Mouse (Mus musculus) duodenum, adult 2 months (tissue): ENCODE data around the gene Armh1. TPM values are rescaled to one million over a fixed set of nuclear protein-coding genes. Genes with fewer than 3 reads are reported as not detected.

ENCODE experiments used
- polyA plus RNA-seq: library from polyadenylated mRNA; depleted of rRNA; stranded (reverse); fragments of >200 nt; gene quantifications from 2 replicates; pipeline ENCODE4 v1.2.3, GENCODE M21; 2012; ENCODE audit warnings: low replicate concordance; rRNA removed

Gene Armh1
- 0.06 TPM in 1 of 2 replicates, not detected in the other for polyA plus RNA-seq

DNA sequence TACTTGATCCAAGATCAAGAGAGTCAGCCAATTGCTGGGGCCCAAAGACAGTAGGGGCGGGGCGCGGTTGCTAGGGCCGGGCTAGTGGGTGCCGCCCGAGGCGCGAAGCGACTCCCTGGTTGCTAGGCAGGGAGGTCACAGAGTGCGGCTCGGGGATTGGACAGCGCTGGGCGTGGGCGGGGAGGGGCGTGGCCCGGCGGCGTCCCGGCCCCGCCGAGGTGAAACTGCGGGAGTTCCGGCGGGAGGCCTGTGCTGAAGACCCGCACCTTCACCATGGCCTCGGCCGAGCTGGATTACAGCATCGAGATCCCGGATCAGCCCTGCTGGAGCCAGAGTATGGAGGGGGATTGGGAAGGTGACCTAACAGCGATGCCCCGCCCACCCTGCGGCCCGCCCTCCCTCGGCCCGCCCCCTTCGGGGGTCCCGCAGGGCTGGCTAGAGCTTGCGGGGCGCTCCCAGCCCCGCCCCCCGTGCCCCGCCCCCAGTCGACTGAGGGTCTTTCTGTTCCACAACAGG is at the start of gene Armh1, which contains the start of gene Tmem53:
Gene Armh1 (minus strand): TSS at position 325 of the 516 bp plus-strand sequence.
Gene Tmem53 (plus strand): TSS at position 151 of the 516 bp plus-strand sequence.

DNA sequence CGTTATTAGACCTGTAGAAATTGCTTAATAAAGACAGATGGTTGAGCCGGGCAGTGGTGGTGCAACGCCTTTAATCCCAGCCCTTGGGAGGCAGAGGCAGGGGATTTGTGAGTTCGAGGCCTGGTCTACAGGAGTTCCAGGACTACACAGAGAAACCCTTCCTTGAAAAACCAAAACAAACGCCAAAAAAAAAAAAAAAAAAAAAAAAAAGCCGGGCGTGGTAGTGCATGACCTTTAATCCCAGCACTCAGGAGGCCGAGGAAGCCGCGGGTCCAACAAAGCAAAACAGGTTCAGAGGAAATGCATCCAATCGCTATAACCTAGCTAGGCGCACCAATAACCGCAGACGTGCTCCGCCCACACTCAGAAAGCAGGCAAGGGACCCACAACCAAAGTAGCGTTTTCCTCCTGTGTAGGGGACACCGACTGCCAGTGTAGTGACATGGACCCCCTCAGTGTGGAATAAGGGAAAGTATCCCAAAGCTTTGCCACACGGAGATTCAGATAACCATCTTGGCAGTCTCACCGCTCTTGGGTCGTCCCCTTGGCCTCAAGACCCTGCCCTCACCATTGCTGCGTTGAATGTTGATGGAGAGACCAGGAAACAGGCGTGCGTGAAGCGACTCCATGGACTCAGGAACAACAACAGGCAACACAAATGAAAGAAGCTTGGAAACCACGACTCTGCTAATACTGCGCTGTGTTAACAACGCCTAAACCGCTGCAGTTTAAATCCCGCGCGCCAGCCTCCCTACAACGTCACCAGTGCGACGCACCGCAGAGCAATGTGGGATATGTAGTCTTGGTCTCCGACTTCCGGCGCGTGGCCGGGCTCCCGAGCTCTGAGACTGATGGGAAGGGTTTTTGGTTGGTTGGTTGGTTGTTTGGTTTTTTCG is 69.8 kb downstream of the Armh1 start, which contains the start of gene Kif2c:
Gene Kif2c (minus strand): TSS at position 777 of the 896 bp plus-strand sequence.

Other genes starting within 250 kb of the Armh1 start
- 0.50 and 0.83 TPM in 2 replicates for gene Eif2b3, start 232.7 kb downstream of the Armh1 start, polyA plus RNA-seq
- gene Ptch2, start 156.1 kb downstream of the Armh1 start, polyA plus RNA-seq = 3.8 and 4.3 TPM in 2 replicates
- gene Btbd19, start 126.4 kb downstream of the Armh1 start, polyA plus RNA-seq = 3.5 and 4.0 TPM in 2 replicates
- 0.62 and 0.82 TPM in 2 replicates for gene Tctex1d4, start 125.3 kb downstream of the Armh1 start, polyA plus RNA-seq
- gene Plk3, start 118.2 kb downstream of the Armh1 start, polyA plus RNA-seq = 20.8 and 33.5 TPM in 2 replicates
- 133 and 199 TPM in 2 replicates for gene Rps8, start 95.9 kb downstream of the Armh1 start, polyA plus RNA-seq
- gene Kif2c, start 69.5 kb downstream of the Armh1 start, polyA plus RNA-seq = 1.1 and 2.2 TPM in 2 replicates
- gene Tmem53, start 174 bp downstream of the Armh1 start, polyA plus RNA-seq = 22.6 and 33.8 TPM in 2 replicates
- 51.2 and 58.6 TPM in 2 replicates for gene Rnf220, start 244.9 kb upstream of the Armh1 start, polyA plus RNA-seq